Mouse (Mus musculus): ENCODE data around the gene Birc6. TPM values are rescaled to one million over a fixed set of nuclear protein-coding genes. Genes with fewer than 3 reads are reported as not detected.

Gene Birc6
- polyA plus RNA-seq, 1 experiment from 2014 or later, result 92.4 TPM

DNA sequence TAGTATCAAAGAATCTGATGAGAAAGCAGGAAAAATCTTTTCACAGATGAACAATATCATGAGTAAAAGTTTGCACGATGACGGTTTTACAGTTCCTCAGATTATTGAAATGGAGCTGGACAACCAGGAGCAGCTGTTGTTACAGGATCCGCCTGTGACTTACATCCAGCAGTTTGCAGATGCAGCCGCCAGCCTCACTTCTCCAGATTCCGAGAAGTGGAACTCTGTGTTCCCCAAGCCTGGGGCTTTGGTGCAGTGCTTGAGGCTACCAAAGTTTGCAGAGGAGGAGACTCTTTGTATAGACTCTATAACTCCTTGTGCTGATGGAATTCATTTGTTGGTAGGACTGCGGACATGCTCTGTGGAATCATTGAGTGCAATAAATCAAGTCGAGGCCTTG is 51.5 kb downstream of the Birc6 start:
- Histone ChIP-seq H3K4me1 (peaks cover 6% of the 10 kb centered on the region), H3K27ac (replicated peaks) (no peak overlapping the region), H3K9me3 (no peaks in the 10 kb centered on the region), H3K36me3 (replicated peaks) (peaks cover 65% of the 10 kb centered on the region), H3K4me3 (no peak overlapping the region), H3K27me3 (replicated peaks; ENCODE audit: low read depth, poor library complexity, severe bottlenecking) (no peaks in the 10 kb centered on the region)
- no peak for DNase-seq (ENCODE audit: low spot score)
- WGBS, result 93% methylated on average over 7 of the region's 7 CpGs

GRCm38 (mm10) chr17:74580738-74581137 is 52.6 kb downstream of the Birc6 start:
- Histone ChIP-seq H3K27me3 (replicated peaks; ENCODE audit: low read depth, poor library complexity, severe bottlenecking) (no peaks in the 10 kb centered on the region), H3K36me3 (replicated peaks) (peaks cover 65% of the 10 kb centered on the region), H3K9me3 (no peaks in the 10 kb centered on the region), H3K4me3 (no peak overlapping the region), H3K4me1 (peaks cover 6% of the 10 kb centered on the region), H3K27ac (replicated peaks) (no peak overlapping the region)
- 90% methylated on average over 1 of the region's 1 CpGs for WGBS
- DNase-seq (ENCODE audit: low spot score), result no peak

DNA sequence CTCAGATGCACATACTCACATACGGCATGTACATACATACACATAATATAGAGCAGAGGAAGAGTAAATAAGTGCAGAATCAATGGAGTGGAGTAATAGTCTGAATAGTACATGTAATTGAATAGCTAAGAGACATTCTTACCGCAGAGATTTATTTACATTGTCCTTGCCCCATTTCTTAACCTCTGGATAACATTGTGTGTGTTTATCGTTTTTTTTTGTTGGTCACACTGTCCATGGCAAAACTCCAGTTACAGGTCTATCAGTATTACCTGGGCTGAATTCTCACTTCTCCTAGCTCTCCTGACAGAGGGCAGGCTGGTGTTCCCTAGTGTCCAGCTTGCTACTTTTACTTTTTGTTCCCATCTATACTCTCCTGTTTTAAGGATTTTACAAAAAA is 58.7 kb downstream of the Birc6 start:
- Histone ChIP-seq H3K27ac (replicated peaks) (no peak overlapping the region), H3K27me3 (replicated peaks; ENCODE audit: low read depth, poor library complexity, severe bottlenecking) (no peaks in the 10 kb centered on the region), H3K4me1 (no peaks in the 10 kb centered on the region), H3K4me3 (no peak overlapping the region), H3K9me3 (no peaks in the 10 kb centered on the region), H3K36me3 (replicated peaks) (peaks cover 70% of the 10 kb centered on the region)
- no peak for DNase-seq (ENCODE audit: low spot score)
- WGBS, result 87% methylated on average over 3 of the region's 3 CpGs

DNA sequence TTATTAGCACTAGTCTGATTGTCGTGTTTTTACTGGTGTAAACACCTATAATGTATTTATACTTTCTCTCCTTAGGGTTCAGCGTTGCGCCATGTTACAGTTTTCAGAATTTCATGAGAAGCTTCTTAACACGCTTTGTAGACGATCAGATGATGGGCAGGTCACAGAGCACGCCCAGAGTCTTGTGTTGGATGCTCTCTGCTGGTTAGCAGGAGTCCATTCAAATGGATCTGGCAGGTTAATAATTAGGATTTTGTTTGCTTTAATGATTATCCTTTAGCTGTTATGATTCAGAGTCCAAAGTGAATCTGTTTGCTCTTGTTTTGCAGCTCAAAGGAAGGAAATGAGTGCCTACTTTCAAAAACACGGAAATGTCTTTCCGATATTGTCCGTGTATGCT is 70.8 kb downstream of the Birc6 start:
- no peak overlapping the region for H3K4me3 ChIP-seq
- peaks cover 86% of the 10 kb centered on the region for H3K36me3 ChIP-seq (replicated peaks)
- H3K4me1 ChIP-seq, result no peaks in the 10 kb centered on the region
- H3K9me3 ChIP-seq, result no peaks in the 10 kb centered on the region
- no peak for DNase-seq (ENCODE audit: low spot score)
- H3K27me3 ChIP-seq (replicated peaks; ENCODE audit: low read depth, poor library complexity, severe bottlenecking), result no peaks in the 10 kb centered on the region
- no peak overlapping the region for H3K27ac ChIP-seq (replicated peaks)
- WGBS, result 95% methylated on average over 9 of the region's 9 CpGs

DNA sequence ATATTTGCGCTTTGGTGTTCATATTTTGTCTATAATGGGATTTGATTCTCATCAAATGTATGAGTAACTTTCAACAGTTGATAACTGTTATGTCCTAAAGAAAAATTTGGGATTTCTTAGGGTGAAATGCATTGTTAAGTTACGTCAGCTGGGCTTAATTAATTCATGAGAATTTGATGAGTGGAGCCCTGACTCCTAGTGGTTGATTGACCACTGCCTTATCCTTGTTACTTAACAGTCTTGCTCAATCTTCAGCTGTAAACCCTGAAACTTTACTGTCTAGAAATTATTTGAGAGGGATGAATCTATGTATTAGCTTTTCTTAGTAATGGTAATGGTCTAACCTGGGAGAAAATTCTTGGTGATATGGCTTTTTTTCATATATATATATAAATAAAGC is 71.3 kb downstream of the Birc6 start:
- Histone ChIP-seq H3K27ac (replicated peaks) (no peak overlapping the region), H3K27me3 (replicated peaks; ENCODE audit: low read depth, poor library complexity, severe bottlenecking) (no peaks in the 10 kb centered on the region), H3K36me3 (replicated peaks) (peaks cover 85% of the 10 kb centered on the region), H3K4me3 (no peak overlapping the region), H3K9me3 (no peaks in the 10 kb centered on the region), H3K4me1 (no peaks in the 10 kb centered on the region)
- 96% methylated on average over 2 of the region's 2 CpGs for WGBS
- DNase-seq (ENCODE audit: low spot score), result no peak

- Histone ChIP-seq H3K27me3 (replicated peaks; ENCODE audit: low read depth, poor library complexity, severe bottlenecking) (no peaks in the 10 kb centered on the region), H3K4me1 (no peaks in the 10 kb centered on the region), H3K4me3 (no peak overlapping the region), H3K9me3 (no peaks in the 10 kb centered on the region), H3K36me3 (replicated peaks) (peaks cover 85% of the 10 kb centered on the region), H3K27ac (replicated peaks) (no peak overlapping the region)
- WGBS, result 79% methylated on average over 1 of the region's 1 CpGs
- DNase-seq (ENCODE audit: low spot score), result no peak
Observed at GRCm38 (mm10) chr17:74601201-74601600, 73.1 kb downstream of the Birc6 start.

- H3K27me3 ChIP-seq (replicated peaks; ENCODE audit: low read depth, poor library complexity, severe bottlenecking), result no peaks in the 10 kb centered on the region
- H3K4me3 ChIP-seq, result no peak overlapping the region
- no peak overlapping the region for H3K27ac ChIP-seq (replicated peaks)
- no peaks in the 10 kb centered on the region for H3K9me3 ChIP-seq
- WGBS, result 91% methylated on average over 3 of the region's 3 CpGs
- DNase-seq (ENCODE audit: low spot score), result no peak
- H3K4me1 ChIP-seq, result no peaks in the 10 kb centered on the region
- peaks cover 85% of the 10 kb centered on the region for H3K36me3 ChIP-seq (replicated peaks)
Observed at GRCm38 (mm10) chr17:74630798-74631197, 102.7 kb downstream of the Birc6 start.

GRCm38 (mm10) chr17:74642445-74642844 is 114.3 kb downstream of the Birc6 start:
- H3K4me1 ChIP-seq, result no peaks in the 10 kb centered on the region
- no peaks in the 10 kb centered on the region for H3K9me3 ChIP-seq
- H3K4me3 ChIP-seq, result no peak overlapping the region
- no peak overlapping the region for H3K27ac ChIP-seq (replicated peaks)
- no peaks in the 10 kb centered on the region for H3K27me3 ChIP-seq (replicated peaks; ENCODE audit: low read depth, poor library complexity, severe bottlenecking)
- peaks cover 96% of the 10 kb centered on the region for H3K36me3 ChIP-seq (replicated peaks)
- DNase-seq (ENCODE audit: low spot score), result no peak

DNA sequence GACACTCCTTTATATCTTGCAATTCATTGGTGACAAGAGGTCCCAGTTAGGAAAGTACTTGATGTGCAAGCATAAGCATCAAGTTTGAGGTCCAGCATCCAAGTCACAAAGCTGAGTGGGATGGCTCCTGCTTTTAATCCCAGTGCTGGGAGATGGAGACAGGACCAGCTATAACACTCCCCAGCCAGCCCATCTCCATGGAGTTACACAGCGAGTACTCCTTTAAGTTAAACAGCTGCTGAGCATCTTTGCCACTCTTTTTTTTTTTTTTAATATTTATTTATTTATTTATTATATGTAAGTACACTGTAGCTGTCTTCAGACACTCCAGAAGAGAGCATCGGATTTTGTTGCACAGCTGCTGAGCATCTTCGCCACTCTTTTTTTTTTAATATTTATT is 130.3 kb downstream of the Birc6 start:
- no peaks in the 10 kb centered on the region for H3K27me3 ChIP-seq (replicated peaks; ENCODE audit: low read depth, poor library complexity, severe bottlenecking)

GRCm38 (mm10) chr17:74668010-74668409 is 139.9 kb downstream of the Birc6 start:
- H3K27ac ChIP-seq (replicated peaks), result no peak overlapping the region
- H3K4me3 ChIP-seq, result no peak overlapping the region
- DNase-seq (ENCODE audit: low spot score), result no peak
- H3K9me3 ChIP-seq, result no peaks in the 10 kb centered on the region
- H3K36me3 ChIP-seq (replicated peaks), result peaks cover 92% of the 10 kb centered on the region
- H3K27me3 ChIP-seq (replicated peaks; ENCODE audit: low read depth, poor library complexity, severe bottlenecking), result no peaks in the 10 kb centered on the region
- no peaks in the 10 kb centered on the region for H3K4me1 ChIP-seq
- 80% methylated on average over 1 of the region's 1 CpGs for WGBS

More for the DNA sequence above, 130.3 kb downstream of the Birc6 start:
- no peak for DNase-seq (ENCODE audit: low spot score)
- H3K36me3 ChIP-seq (replicated peaks), result peaks cover 94% of the 10 kb centered on the region
- no peaks in the 10 kb centered on the region for H3K4me1 ChIP-seq
- WGBS, result 95% methylated on average over 3 of the region's 3 CpGs
- no peaks in the 10 kb centered on the region for H3K9me3 ChIP-seq
- no peak overlapping the region for H3K27ac ChIP-seq (replicated peaks)
- no peak overlapping the region for H3K4me3 ChIP-seq

GRCm38 (mm10) chr17:74670031-74670430 is 141.9 kb downstream of the Birc6 start:
- Histone ChIP-seq H3K9me3 (no peaks in the 10 kb centered on the region), H3K27me3 (replicated peaks; ENCODE audit: low read depth, poor library complexity, severe bottlenecking) (no peaks in the 10 kb centered on the region), H3K4me1 (no peaks in the 10 kb centered on the region), H3K27ac (replicated peaks) (no peak overlapping the region), H3K36me3 (replicated peaks) (peaks cover 89% of the 10 kb centered on the region), H3K4me3 (no peak overlapping the region)
- WGBS, result 93% methylated on average over 13 of the region's 13 CpGs
- no peak for DNase-seq (ENCODE audit: low spot score)

- 87% methylated on average over 4 of the region's 4 CpGs for WGBS
- Histone ChIP-seq H3K27me3 (replicated peaks; ENCODE audit: low read depth, poor library complexity, severe bottlenecking) (no peaks in the 10 kb centered on the region), H3K9me3 (no peaks in the 10 kb centered on the region), H3K27ac (replicated peaks) (no peak overlapping the region), H3K36me3 (replicated peaks) (peaks cover 95% of the 10 kb centered on the region), H3K4me1 (no peaks in the 10 kb centered on the region), H3K4me3 (no peak overlapping the region)
- DNase-seq (ENCODE audit: low spot score), result no peak
Observed at GRCm38 (mm10) chr17:74672446-74672845, 144.4 kb downstream of the Birc6 start.

GRCm38 (mm10) chr17:74673251-74673650 is 145.2 kb downstream of the Birc6 start:
- Histone ChIP-seq H3K9me3 (no peaks in the 10 kb centered on the region), H3K36me3 (replicated peaks) (peaks cover 95% of the 10 kb centered on the region), H3K27ac (replicated peaks) (no peak overlapping the region), H3K27me3 (replicated peaks; ENCODE audit: low read depth, poor library complexity, severe bottlenecking) (no peaks in the 10 kb centered on the region), H3K4me3 (no peak overlapping the region), H3K4me1 (no peaks in the 10 kb centered on the region)
- DNase-seq (ENCODE audit: low spot score), result no peak

GRCm38 (mm10) chr17:74678061-74678460 is 150.0 kb downstream of the Birc6 start:
- Histone ChIP-seq H3K4me1 (no peaks in the 10 kb centered on the region), H3K27me3 (replicated peaks; ENCODE audit: low read depth, poor library complexity, severe bottlenecking) (no peaks in the 10 kb centered on the region), H3K27ac (replicated peaks) (no peak overlapping the region), H3K9me3 (no peaks in the 10 kb centered on the region), H3K36me3 (replicated peaks) (peaks cover 87% of the 10 kb centered on the region), H3K4me3 (no peak overlapping the region)
- DNase-seq (ENCODE audit: low spot score), result no peak
- WGBS, result 91% methylated on average over 8 of the region's 8 CpGs
